Mouse (Mus musculus): ENCODE measurements around the gene Spint2. TPM values are rescaled to one million over a fixed set of nuclear protein-coding genes. Genes with fewer than 3 reads are reported as not detected.

Spint2 gene
- polyA plus RNA-seq, 1 experiment from 2014 or later = 446 TPM

DNA sequence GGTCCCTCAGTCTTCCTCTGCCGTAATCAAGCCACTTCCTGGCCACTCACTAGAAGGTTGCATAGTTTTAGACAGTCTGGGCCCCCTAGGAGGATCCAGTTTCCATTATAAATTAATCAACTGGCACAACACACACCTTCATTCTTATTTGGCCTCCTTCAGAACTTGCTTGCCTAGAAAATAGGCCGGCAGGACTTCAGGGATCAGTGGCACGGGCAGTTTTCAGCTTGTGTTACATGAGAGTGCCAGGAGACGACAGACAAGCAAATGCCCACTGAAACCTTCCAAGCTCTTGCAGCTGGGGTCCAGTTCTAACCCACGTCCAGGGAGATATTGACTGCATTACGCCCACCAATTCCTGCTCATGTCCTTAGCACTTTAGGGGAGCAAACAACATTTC, 19.6 kb downstream of the Spint2 start:
- ATAC-seq (no peak), DNase-seq (ENCODE audit: low read depth, low spot score) (no peak)
- ChIA-PET POLR2A (no interaction called here), CTCF (interaction anchor here (1.1 kb wide), 1 partner anchor 15 kb away, joined by 3 read pairs; no protein-coding TSS in a partner anchor)
- no peaks in the 10 kb centered on the region for H3K27me3 ChIP-seq
- in situ Hi-C loops (cut with MboI; ENCODE audit: low pct_unique_long_range_greater_than_20kb) = no loop called here
- TF ChIP-seq CTCF (IDR thresholded peaks at IDR 0.05) = no peak

DNA sequence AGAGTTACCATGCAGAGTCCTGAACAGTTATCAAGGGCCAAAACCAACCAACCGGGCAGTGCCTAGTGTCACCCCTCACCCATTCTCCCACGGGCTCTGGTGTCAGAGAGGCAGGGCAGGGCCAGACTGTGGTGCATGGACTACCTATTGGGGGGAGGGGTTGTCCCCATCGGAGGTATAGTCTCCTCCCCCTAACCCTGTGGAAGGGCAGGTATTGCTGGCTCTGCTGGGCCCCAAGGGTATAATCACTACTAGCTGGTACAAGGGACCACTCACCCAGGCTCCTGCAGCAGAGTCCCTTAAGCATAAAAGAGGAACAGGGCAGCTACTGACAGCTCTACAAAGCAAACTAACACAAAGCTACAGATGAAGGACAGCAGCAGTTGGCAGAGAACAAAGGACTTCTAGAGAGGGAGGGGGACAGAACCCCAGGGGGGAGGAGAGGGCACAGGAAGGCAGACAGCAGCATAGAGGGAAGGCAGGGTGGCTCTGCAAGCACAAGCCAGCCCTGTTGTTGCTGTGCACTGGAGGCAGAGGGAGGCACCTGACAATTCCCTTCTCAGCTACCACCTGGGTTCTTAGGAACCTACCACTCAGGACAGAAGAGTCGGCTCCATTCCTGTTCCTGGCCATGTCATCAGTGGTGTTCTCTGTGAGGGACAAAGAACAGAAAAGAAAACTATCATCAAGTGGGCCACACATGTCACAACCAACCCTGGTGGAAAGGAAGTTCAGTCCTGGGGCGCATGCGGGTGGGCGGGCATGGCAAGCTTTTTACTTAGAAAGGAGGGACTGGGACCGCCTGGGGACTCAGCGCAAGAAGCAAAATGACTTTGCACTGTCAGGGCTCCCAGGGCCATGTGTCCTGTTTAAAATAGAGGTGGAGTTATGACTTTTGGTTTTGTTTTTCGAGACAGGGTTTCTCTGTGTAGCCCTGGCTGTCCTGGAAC, 21.7 kb downstream of the Spint2 start:
- in situ Hi-C loops (cut with MboI; ENCODE audit: low pct_unique_long_range_greater_than_20kb) = no loop called here
- ChIA-PET CTCF (interaction anchor here (0.6 to 1.6 kb wide), 3 partner anchors 11 to 17 kb away, joined by 3 to 4 read pairs (median 3); no protein-coding TSS in a partner anchor), POLR2A (interaction anchor here (0.5 to 1.6 kb wide), 3 partner anchors 12 to 57 kb away, joined by 3 to 4 read pairs (median 4); no protein-coding TSS in a partner anchor)
- DNase-seq (ENCODE audit: low read depth, low spot score) (no peak), ATAC-seq (no peak)
- no peaks in the 10 kb centered on the region for H3K27me3 ChIP-seq
- TF ChIP-seq CTCF (IDR thresholded peaks at IDR 0.05) = no peak

DNA sequence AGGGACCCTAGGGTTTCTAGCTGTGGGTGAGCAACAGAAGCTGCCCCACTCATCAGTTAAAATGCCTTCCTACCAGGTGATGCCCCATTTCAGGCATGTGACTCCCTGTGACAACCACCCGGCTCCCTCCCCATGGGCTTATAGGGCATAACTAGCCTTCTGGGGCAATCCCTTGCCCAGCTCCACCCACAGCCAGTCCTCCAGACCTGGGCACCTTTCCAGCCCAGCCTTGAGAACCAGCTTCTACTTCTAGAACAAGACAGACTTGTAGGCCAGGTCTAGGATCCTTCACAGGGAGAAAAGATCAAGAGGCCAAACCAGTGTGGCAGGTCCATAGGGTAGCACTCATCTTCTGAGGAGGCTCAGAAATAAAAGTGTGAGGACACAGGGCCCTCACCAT, 24.3 kb downstream of the Spint2 start:
- ATAC-seq = no peak

GRCm38 (mm10) chr7:29255875-29256274, 25.8 kb downstream of the Spint2 start:
- no peaks in the 10 kb centered on the region for H3K27me3 ChIP-seq
- in situ Hi-C loops (cut with MboI; ENCODE audit: low pct_unique_long_range_greater_than_20kb) = no loop called here
- ATAC-seq (no peak), DNase-seq (ENCODE audit: low read depth, low spot score) (no peak)
- CTCF ChIA-PET = no interaction called here
- no peak for TF ChIP-seq CTCF (IDR thresholded peaks at IDR 0.05)
- POLR2A ChIA-PET = no interaction called here

More for the DNA sequence above, 24.3 kb downstream of the Spint2 start:
- POLR2A ChIA-PET = interaction anchor here (1.5 kb wide), 1 partner anchor 10 kb away, joined by 7 read pairs; the partner anchor contains the start of gene 2200002D01Rik
- DNase-seq (ENCODE audit: low read depth, low spot score) = no peak
- TF ChIP-seq CTCF (IDR thresholded peaks at IDR 0.05) = no peak
- no peaks in the 10 kb centered on the region for H3K27me3 ChIP-seq
- CTCF ChIA-PET = interaction anchor here (0.8 to 0.9 kb wide), 2 partner anchors 10 to 13 kb away, joined by 3 read pairs; no protein-coding TSS in a partner anchor
- in situ Hi-C loops (cut with MboI; ENCODE audit: low pct_unique_long_range_greater_than_20kb) = no loop called here

DNA sequence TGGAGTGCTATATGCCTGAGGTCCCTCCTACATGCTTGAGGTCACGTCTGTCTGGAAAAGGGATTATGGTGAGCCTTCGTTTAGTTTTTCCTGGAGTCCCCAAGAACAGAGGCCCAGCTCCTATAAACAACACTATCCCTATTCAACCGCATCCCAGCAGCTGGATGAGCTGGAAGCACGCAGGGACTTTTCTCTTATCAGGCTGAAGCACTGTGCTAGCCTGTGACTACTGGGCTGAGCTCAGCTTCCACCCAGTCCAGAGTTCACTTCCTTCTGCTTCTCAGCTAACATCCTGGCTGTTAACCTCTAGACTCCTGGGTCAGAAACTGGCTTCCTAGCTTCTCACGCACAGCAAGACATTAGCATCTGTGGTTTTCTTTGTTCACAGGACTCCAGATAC, 27.9 kb downstream of the Spint2 start:
- DNase-seq (ENCODE audit: low read depth, low spot score) (no peak), ATAC-seq (no peak)
- no peaks in the 10 kb centered on the region for H3K27me3 ChIP-seq
- ChIA-PET CTCF (interaction anchor here (1.0 kb wide), 1 partner anchor 43 kb away, joined by 3 read pairs; no protein-coding TSS in a partner anchor), POLR2A (no interaction called here)
- TF ChIP-seq CTCF (IDR thresholded peaks at IDR 0.05) = no peak
- in situ Hi-C loops (cut with MboI; ENCODE audit: low pct_unique_long_range_greater_than_20kb) = no loop called here

DNA sequence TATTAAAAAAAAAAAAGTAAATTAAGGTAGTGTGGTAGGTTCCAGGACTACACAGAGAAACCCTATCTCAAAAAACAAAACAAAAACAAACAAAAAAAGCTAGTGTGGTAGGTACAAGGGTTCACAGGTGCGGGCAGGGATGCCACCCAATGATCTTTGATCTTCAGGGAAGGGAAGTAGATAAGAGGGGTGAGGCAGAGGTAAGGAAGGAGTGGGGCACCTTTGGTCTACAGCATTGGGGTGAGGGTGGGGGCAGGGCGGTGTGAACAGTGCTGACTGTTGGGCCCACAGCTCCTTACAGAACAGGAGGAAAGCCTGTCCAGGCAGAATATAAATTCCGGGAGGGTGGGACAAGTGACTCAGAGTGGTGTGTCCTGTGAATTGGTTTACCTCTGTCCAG, 30.5 kb downstream of the Spint2 start:
- in situ Hi-C loops (cut with MboI; ENCODE audit: low pct_unique_long_range_greater_than_20kb) = no loop called here
- ChIA-PET POLR2A (no interaction called here), CTCF (interaction anchor here (1.1 kb wide), 1 partner anchor 21 kb away, joined by 3 read pairs; no protein-coding TSS in a partner anchor)
- H3K27me3 ChIP-seq = no peaks in the 10 kb centered on the region
- ATAC-seq (no peak), DNase-seq (ENCODE audit: low read depth, low spot score) (no peak)
- TF ChIP-seq CTCF (IDR thresholded peaks at IDR 0.05) = no peak

GRCm38 (mm10) chr7:29248261-29248841, 33.4 kb downstream of the Spint2 start, which contains the start of gene 2200002D01Rik:
2200002D01Rik (minus strand) TSS chr7:29248466.
- peak; percentile 60 for DNase-seq (ENCODE audit: low read depth, low spot score)
- no peak for TF ChIP-seq CTCF (IDR thresholded peaks at IDR 0.05)
- in situ Hi-C loops (cut with MboI; ENCODE audit: low pct_unique_long_range_greater_than_20kb) = loop anchor here (5.0 kb wide), 1 partner anchor 34 kb away; the partner anchor contains the start of gene Spint2
- ChIA-PET CTCF (interaction anchor here (0.7 to 3.9 kb wide), 13 partner anchors 9 to 53 kb away, joined by 3 to 29 read pairs (median 10); partner anchors contain the start of genes Spint2 and Yif1b), POLR2A (interaction anchor here (0.8 to 4.6 kb wide), 10 partner anchors 9 to 68 kb away, joined by 3 to 49 read pairs (median 6); partner anchors contain the start of gene Spint2)
- ATAC-seq = peak; percentile 71
- H3K27me3 ChIP-seq = no peaks in the 10 kb centered on the region

DNA sequence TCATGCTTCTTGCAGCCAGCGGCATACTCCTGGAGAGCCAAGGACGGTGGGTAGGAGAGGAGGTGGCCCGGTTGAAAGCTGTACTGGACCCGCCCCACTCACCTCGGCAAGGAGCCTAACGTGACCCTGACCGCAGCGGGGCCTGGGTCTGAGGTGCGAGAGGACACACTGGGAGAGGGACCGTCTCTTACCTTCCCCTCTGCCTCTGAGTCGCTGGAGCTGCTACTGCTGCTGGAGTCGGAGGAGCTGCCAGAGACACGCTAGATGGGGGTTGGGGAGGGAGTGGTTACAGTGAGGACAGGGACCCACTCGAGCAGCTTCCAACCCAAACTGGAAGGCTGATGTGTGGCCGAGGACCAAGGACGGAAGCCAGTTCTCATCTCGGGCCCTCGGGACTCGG, 34.0 kb downstream of the Spint2 start:
- in situ Hi-C loops (cut with MboI; ENCODE audit: low pct_unique_long_range_greater_than_20kb) = loop anchor here (5.0 kb wide), 1 partner anchor 35 kb away; the partner anchor contains the start of gene Spint2
- H3K27me3 ChIP-seq = no peaks in the 10 kb centered on the region
- DNase-seq (ENCODE audit: low read depth, low spot score) = no peak
- POLR2A ChIA-PET = interaction anchor here (0.8 to 4.6 kb wide), 12 partner anchors 9 to 68 kb away, joined by 3 to 49 read pairs (median 7); partner anchors contain the start of gene Spint2
- ATAC-seq = no peak
- CTCF ChIA-PET = interaction anchor here (0.7 to 3.9 kb wide), 14 partner anchors 10 to 119 kb away, joined by 3 to 29 read pairs (median 8); partner anchors contain the start of genes Spint2 and Yif1b
- TF ChIP-seq CTCF (IDR thresholded peaks at IDR 0.05) = no peak

DNA sequence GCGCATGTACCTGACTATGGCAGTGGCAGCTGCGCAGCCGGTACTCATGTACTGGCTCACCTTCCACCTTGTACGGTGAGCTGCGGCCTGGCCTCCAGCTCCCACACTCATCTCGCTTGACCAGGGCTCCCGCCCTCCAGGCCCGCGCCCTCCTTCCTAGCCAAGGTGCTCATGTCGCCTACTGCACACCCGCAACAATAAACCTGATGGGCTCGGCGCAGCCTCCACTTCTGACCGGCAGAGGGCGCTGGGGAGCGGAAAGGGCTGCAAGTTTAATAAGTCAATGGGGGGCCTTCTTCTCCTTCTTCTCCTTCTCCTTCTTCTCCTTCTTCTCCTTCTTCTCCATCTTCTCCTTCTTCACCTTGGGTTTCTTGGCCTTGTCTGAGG, 34.4 kb downstream of the Spint2 start:
- in situ Hi-C loops (cut with MboI; ENCODE audit: low pct_unique_long_range_greater_than_20kb) = loop anchor here (5.0 kb wide), 1 partner anchor 35 kb away; the partner anchor contains the start of gene Spint2

More for the DNA sequence above, 34.4 kb downstream of the Spint2 start:
- POLR2A ChIA-PET = interaction anchor here (0.8 to 4.6 kb wide), 11 partner anchors 8 to 67 kb away, joined by 3 to 49 read pairs (median 7); partner anchors contain the start of gene Spint2
- ATAC-seq (no peak), DNase-seq (ENCODE audit: low read depth, low spot score) (no peak)
- TF ChIP-seq CTCF (IDR thresholded peaks at IDR 0.05) = no peak
- no peaks in the 10 kb centered on the region for H3K27me3 ChIP-seq
- CTCF ChIA-PET = interaction anchor here (0.7 to 3.9 kb wide), 16 partner anchors 9 to 300 kb away, joined by 3 to 29 read pairs (median 6); partner anchors contain the start of genes Spint2 and Yif1b

All from Patski (cell line).